Mouse (Mus musculus) gastrocnemius, adult 8-10 months (tissue): ENCODE measurements around the gene Ino80. TPM values are rescaled to one million over a fixed set of nuclear protein-coding genes. Genes with fewer than 3 reads are reported as not detected.
A peak's percentile ranks its signal among the peaks of the same experiment; 100 is the strongest.

Experiments used
- DNase-seq, 2 experiments: peaks; one replicate each; pipeline ENCODE4 v3.0.0; 2022; ENCODE audit warnings: low spot score in 2 of 2
- total RNA-seq, 4 experiments: library from RNA; stranded (reverse); gene quantifications; 2 replicates each; pipeline ENCODE4 v1.2.4; 2022

Ino80 gene
- total RNA-seq, 4 experiments from 2014 or later = 11.8 to 15.7 (median 12.6) TPM

GRCm38 (mm10) chr2:119454558-119454957 is 22.9 kb downstream of the Ino80 start:
- DNase-seq = no peak

- DNase-seq = no peak
Observed at GRCm38 (mm10) chr2:119436988-119437387, 40.5 kb downstream of the Ino80 start.

GRCm38 (mm10) chr2:119436467-119436866 is 41.0 kb downstream of the Ino80 start:
- no peak for DNase-seq

GRCm38 (mm10) chr2:119413819-119414218 is 63.7 kb downstream of the Ino80 start:
- DNase-seq = no peak

- DNase-seq = no peak
Observed at GRCm38 (mm10) chr2:119411674-119412073, 65.8 kb downstream of the Ino80 start.

GRCm38 (mm10) chr2:119411016-119411415 is 66.5 kb downstream of the Ino80 start:
- no peak for DNase-seq

GRCm38 (mm10) chr2:119408733-119409132 is 68.8 kb downstream of the Ino80 start:
- DNase-seq = no peak

GRCm38 (mm10) chr2:119408278-119408677 is 69.2 kb downstream of the Ino80 start:
- no peak for DNase-seq

GRCm38 (mm10) chr2:119399313-119399712 is 78.2 kb downstream of the Ino80 start:
- DNase-seq = no peak

GRCm38 (mm10) chr2:119398665-119399064 is 78.8 kb downstream of the Ino80 start:
- DNase-seq = peak; percentile 37 to 66

- DNase-seq = peak; percentile 15 to 33
Observed at GRCm38 (mm10) chr2:119398252-119398651, 79.2 kb downstream of the Ino80 start.

GRCm38 (mm10) chr2:119389992-119390391 is 87.5 kb downstream of the Ino80 start:
- DNase-seq = no peak

GRCm38 (mm10) chr2:119388266-119388665 is 89.2 kb downstream of the Ino80 start:
- no peak for DNase-seq

- DNase-seq = no peak
Observed at GRCm38 (mm10) chr2:119379455-119379854, 98.0 kb downstream of the Ino80 start.

GRCm38 (mm10) chr2:119377826-119378225 is 99.7 kb downstream of the Ino80 start:
- no peak for DNase-seq

- DNase-seq = no peak
Observed at GRCm38 (mm10) chr2:119377286-119377685, 100.2 kb downstream of the Ino80 start.

GRCm38 (mm10) chr2:119370116-119370515 is 107.4 kb downstream of the Ino80 start:
- DNase-seq = no peak

- no peak for DNase-seq
Observed at GRCm38 (mm10) chr2:119367346-119367745, 110.1 kb downstream of the Ino80 start.

GRCm38 (mm10) chr2:119364969-119365368 is 112.5 kb downstream of the Ino80 start:
- peak; percentile 37 to 63 for DNase-seq

GRCm38 (mm10) chr2:119359721-119360291 is 117.7 kb downstream of the Ino80 start:
- no peak for DNase-seq

- no peak for DNase-seq
Observed at GRCm38 (mm10) chr2:119358249-119358648, 119.2 kb downstream of the Ino80 start.

- no peak for DNase-seq
Observed at GRCm38 (mm10) chr2:119356805-119357204, 120.7 kb downstream of the Ino80 start.

GRCm38 (mm10) chr2:119356310-119356709 is 121.2 kb downstream of the Ino80 start:
- DNase-seq = no peak

- peak; percentile 85 to 92 for DNase-seq
Observed at GRCm38 (mm10) chr2:119355651-119356050, 121.8 kb downstream of the Ino80 start.
